Mouse (Mus musculus) kidney, adult 2 months (tissue): ENCODE results near the gene Itpr3. TPM values are rescaled to one million over a fixed set of nuclear protein-coding genes. Genes with fewer than 3 reads are reported as not detected.

Experiments
- DNase-seq: peaks from one replicate; pipeline ENCODE4 v3.0.0; 2021
- H3K27ac ChIP-seq: fragments of 200-500 bp; 2 replicates; pipeline ENCODE4 v1.5.1; 2012; ENCODE audit warnings: low read depth, low read length, control low read depth, inconsistent platforms; ENCODE audit not compliant: insufficient read depth
- H3K27me3 ChIP-seq: fragments of 200-500 bp; replicated peaks from 2 replicates; pipeline ENCODE4 v1.6.1; 2012; ENCODE audit warnings: mild to moderate bottlenecking, moderate library complexity, low read length, inconsistent platforms; ENCODE audit not compliant: control insufficient read depth, insufficient read depth
- H3K36me3 ChIP-seq: fragments of 200-500 bp; 2 replicates; pipeline ENCODE4 v1.6.1; 2012; ENCODE audit warnings: mild to moderate bottlenecking, moderate library complexity, low read length, inconsistent platforms; ENCODE audit not compliant: control insufficient read depth, insufficient read depth
- H3K4me1 ChIP-seq: fragments of 200-500 bp; 2 replicates; pipeline ENCODE4 v1.6.1; 2011; ENCODE audit warnings: low read length; ENCODE audit not compliant: control insufficient read depth, insufficient read depth
- H3K4me3 ChIP-seq: fragments of 200-500 bp; 2 replicates; pipeline ENCODE4 v1.5.1; 2011; ENCODE audit warnings: mild to moderate bottlenecking, low read depth, low read length, control low read depth; ENCODE audit not compliant: insufficient read depth
- CTCF ChIP-seq: fragments of 200-500 bp; conservative IDR thresholded peaks from 2 replicates; pipeline ENCODE4 v1.5.1; 2011; ENCODE audit warnings: low read depth, mild to moderate bottlenecking, control low read depth, low read length, moderate library complexity, mixed read lengths; ENCODE audit not compliant: insufficient read depth, insufficient read length
- POLR2A ChIP-seq: fragments of 200-500 bp; IDR thresholded peaks from one replicate; pipeline ENCODE4 v1.6.1; 2011; ENCODE audit warnings: low read depth, low read length, control low read depth
- WGBS: fragments of 180-500 bp; shearing (Covaris S2); methylation state at CpG from one replicate; pipeline ENCODE4 v1.1.7; 2018; 5-methylcytosine and 5-hydroxymethylcytosine counted together
- polyA plus RNA-seq: library from polyadenylated mRNA; depleted of rRNA; stranded (reverse); fragments of >200 nt; gene quantifications from 2 replicates; pipeline ENCODE4 v1.2.3, GENCODE M21; 2012

Itpr3 gene
- polyA plus RNA-seq, 1 experiment, result 6.9 TPM

GRCm38 (mm10) chr17:27060698-27061097 is 3.6 kb downstream of the Itpr3 start:
- 59% methylated on average over 8 of the region's 8 CpGs for WGBS
- Histone ChIP-seq H3K4me3 (no peak overlapping the region), H3K4me1 (no peaks in the 10 kb centered on the region), H3K27me3 (no peaks in the 10 kb centered on the region), H3K36me3 (no peaks in the 10 kb centered on the region), H3K27ac (no peak overlapping the region)
- no peak for DNase-seq
- no peak for TF ChIP-seq POLR2A

GRCm38 (mm10) chr17:27061727-27062126 is 4.6 kb downstream of the Itpr3 start:
- WGBS, result 94% methylated on average over 3 of the region's 3 CpGs
- Histone ChIP-seq H3K4me3 (no peak overlapping the region), H3K36me3 (no peaks in the 10 kb centered on the region), H3K27ac (no peak overlapping the region), H3K4me1 (no peaks in the 10 kb centered on the region), H3K27me3 (no peaks in the 10 kb centered on the region)
- TF ChIP-seq POLR2A (no peak), CTCF (no peak)
- no peak for DNase-seq

GRCm38 (mm10) chr17:27062684-27063083 is 5.6 kb downstream of the Itpr3 start:
- 95% methylated on average over 7 of the region's 7 CpGs for WGBS
- no peak for DNase-seq
- Histone ChIP-seq H3K4me1 (no peaks in the 10 kb centered on the region), H3K4me3 (no peak overlapping the region), H3K27me3 (no peaks in the 10 kb centered on the region), H3K27ac (no peak overlapping the region), H3K36me3 (no peaks in the 10 kb centered on the region)
- TF ChIP-seq CTCF (no peak), POLR2A (no peak)

- no peaks in the 10 kb centered on the region for H3K27me3 ChIP-seq
- no peak overlapping the region for H3K4me3 ChIP-seq
- no peaks in the 10 kb centered on the region for H3K36me3 ChIP-seq
- no peaks in the 10 kb centered on the region for H3K4me1 ChIP-seq
- no peak for TF ChIP-seq CTCF
- TF ChIP-seq POLR2A, result no peak
- DNase-seq, result no peak
- WGBS, result 44% methylated on average over 6 of the region's 6 CpGs
- H3K27ac ChIP-seq, result no peak overlapping the region
Observed at GRCm38 (mm10) chr17:27063717-27064116, 6.6 kb downstream of the Itpr3 start.

GRCm38 (mm10) chr17:27064195-27064594 is 7.1 kb downstream of the Itpr3 start:
- Histone ChIP-seq H3K4me1 (no peaks in the 10 kb centered on the region), H3K36me3 (no peaks in the 10 kb centered on the region), H3K27ac (no peak overlapping the region), H3K4me3 (no peak overlapping the region), H3K27me3 (no peaks in the 10 kb centered on the region)
- TF ChIP-seq CTCF (no peak), POLR2A (no peak)
- DNase-seq, result no peak
- WGBS, result 79% methylated on average over 2 of the region's 2 CpGs

- Histone ChIP-seq H3K4me1 (no peaks in the 10 kb centered on the region), H3K27ac (no peak overlapping the region), H3K27me3 (no peaks in the 10 kb centered on the region), H3K36me3 (no peaks in the 10 kb centered on the region), H3K4me3 (no peak overlapping the region)
- WGBS, result 83% methylated on average over 7 of the region's 7 CpGs
- TF ChIP-seq POLR2A (no peak), CTCF (no peak)
- no peak for DNase-seq
Observed at GRCm38 (mm10) chr17:27066065-27066464, 9.0 kb downstream of the Itpr3 start.

GRCm38 (mm10) chr17:27069071-27069470 is 12.0 kb downstream of the Itpr3 start:
- TF ChIP-seq CTCF (no peak), POLR2A (no peak)
- Histone ChIP-seq H3K27ac (no peak overlapping the region), H3K4me3 (no peak overlapping the region), H3K4me1 (no peaks in the 10 kb centered on the region), H3K27me3 (no peaks in the 10 kb centered on the region), H3K36me3 (no peaks in the 10 kb centered on the region)
- no peak for DNase-seq
- 89% methylated on average over 5 of the region's 5 CpGs for WGBS

- DNase-seq, result no peak
- no peaks in the 10 kb centered on the region for H3K4me1 ChIP-seq
- H3K27me3 ChIP-seq, result no peaks in the 10 kb centered on the region
- no peak overlapping the region for H3K27ac ChIP-seq
- no peak for TF ChIP-seq POLR2A
- TF ChIP-seq CTCF, result no peak
- no peak overlapping the region for H3K4me3 ChIP-seq
- H3K36me3 ChIP-seq, result no peaks in the 10 kb centered on the region
- 91% methylated on average over 7 of the region's 7 CpGs for WGBS
Observed at GRCm38 (mm10) chr17:27070913-27071312, 13.8 kb downstream of the Itpr3 start.
